Mouse (Mus musculus) lung, embryonic 14.5 days (tissue): Measurements from ENCODE around the gene Olfr1157. TPM values are rescaled to one million over a fixed set of nuclear protein-coding genes. Genes with fewer than 3 reads are reported as not detected.

Source experiments
- ATAC-seq: fragments of 200-750 bp; cut with Nextera tagmentation; 2 replicates; pipeline ENCODE4 v1.8.0; 2017; ENCODE audit warnings: mild to moderate bottlenecking, moderate TSS enrichment, moderate library complexity; ENCODE audit not compliant: insufficient read depth
- DNase-seq: peaks from one replicate; pipeline ENCODE4 v3.0.0-alpha.2; 2015
- H3K27ac ChIP-seq: fragments of 300-500 bp; sonication (generic); 2 replicates; pipeline ENCODE4 v1.5.1; 2014; ENCODE audit warnings: low read depth, mild to moderate bottlenecking, moderate library complexity
- H3K27me3 ChIP-seq: fragments of 300-500 bp; sonication (generic); 2 replicates; pipeline ENCODE4 v1.6.1; 2014; ENCODE audit warnings: low read length, control low read depth; ENCODE audit not compliant: insufficient read depth
- H3K36me3 ChIP-seq: fragments of 300-500 bp; sonication (generic); 2 replicates; pipeline ENCODE4 v1.6.1; 2014; ENCODE audit warnings: control low read depth; ENCODE audit not compliant: insufficient read depth
- H3K4me1 ChIP-seq: fragments of 300-500 bp; sonication (generic); 2 replicates; pipeline ENCODE4 v1.6.1; 2014; ENCODE audit warnings: antibody characterized with exemption, control low read depth; ENCODE audit not compliant: insufficient read depth
- H3K4me2 ChIP-seq: fragments of 300-500 bp; sonication (generic); 2 replicates; pipeline ENCODE4 v1.6.1; 2014; ENCODE audit warnings: mild to moderate bottlenecking
- H3K4me3 ChIP-seq: fragments of 300-500 bp; sonication (generic); 2 replicates; pipeline ENCODE4 v1.5.1; 2014; ENCODE audit warnings: low read depth, low read length
- H3K9ac ChIP-seq: fragments of 300-500 bp; sonication (generic); 2 replicates; pipeline ENCODE4 v1.6.1; 2014
- H3K9me3 ChIP-seq: fragments of 300-500 bp; sonication (generic); 2 replicates; pipeline ENCODE4 v1.6.1; 2016; ENCODE audit warnings: low read depth, low read length, control low read depth
- CTCF ChIP-seq: IDR thresholded peaks from 2 replicates; pipeline ENCODE4 v1.5.1; 2016; ENCODE audit warnings: antibody characterized with exemption, low read depth
- WGBS: fragments of 180-500 bp; shearing (Covaris S2); extraction: QIAGEN DNeasy Blood & Tissue Kit; methylation state at CpG from one replicate; pipeline ENCODE4 v1.1.7; 2014; 5-methylcytosine and 5-hydroxymethylcytosine counted together
- polyA plus RNA-seq: library from polyadenylated mRNA; unstranded; fragments of >200 nt; fragmentation: Nextera tagmentation; extraction: Ambion mirVana; gene quantifications from 2 replicates; pipeline ENCODE4 v1.2.1, GENCODE M21; 2014

The Olfr1157 gene
- not detected in 2 replicates for polyA plus RNA-seq

GRCm38 (mm10) chr2:87968199-87968598 is at the start of gene Olfr1157:
Gene Olfr1157 (minus strand): TSS chr2:87968299.
- no peak for DNase-seq
- no peaks in the 10 kb centered on the region for H3K27me3 ChIP-seq
- H3K9ac ChIP-seq = no peak within 1 kb of the TSS
- H3K9me3 ChIP-seq = no peaks in the 10 kb centered on the region
- H3K36me3 ChIP-seq = no peaks in the 10 kb centered on the region
- H3K4me1 ChIP-seq = no peaks in the 10 kb centered on the region
- H3K4me2 ChIP-seq = no peak within 1 kb of the TSS
- H3K4me3 ChIP-seq = no peak within 1 kb of the TSS
- H3K27ac ChIP-seq = no peak within 1 kb of the TSS
- no peak for TF ChIP-seq CTCF
- no peak for ATAC-seq
- 91% methylated on average over 4 of the region's 4 CpGs for WGBS

DNA sequence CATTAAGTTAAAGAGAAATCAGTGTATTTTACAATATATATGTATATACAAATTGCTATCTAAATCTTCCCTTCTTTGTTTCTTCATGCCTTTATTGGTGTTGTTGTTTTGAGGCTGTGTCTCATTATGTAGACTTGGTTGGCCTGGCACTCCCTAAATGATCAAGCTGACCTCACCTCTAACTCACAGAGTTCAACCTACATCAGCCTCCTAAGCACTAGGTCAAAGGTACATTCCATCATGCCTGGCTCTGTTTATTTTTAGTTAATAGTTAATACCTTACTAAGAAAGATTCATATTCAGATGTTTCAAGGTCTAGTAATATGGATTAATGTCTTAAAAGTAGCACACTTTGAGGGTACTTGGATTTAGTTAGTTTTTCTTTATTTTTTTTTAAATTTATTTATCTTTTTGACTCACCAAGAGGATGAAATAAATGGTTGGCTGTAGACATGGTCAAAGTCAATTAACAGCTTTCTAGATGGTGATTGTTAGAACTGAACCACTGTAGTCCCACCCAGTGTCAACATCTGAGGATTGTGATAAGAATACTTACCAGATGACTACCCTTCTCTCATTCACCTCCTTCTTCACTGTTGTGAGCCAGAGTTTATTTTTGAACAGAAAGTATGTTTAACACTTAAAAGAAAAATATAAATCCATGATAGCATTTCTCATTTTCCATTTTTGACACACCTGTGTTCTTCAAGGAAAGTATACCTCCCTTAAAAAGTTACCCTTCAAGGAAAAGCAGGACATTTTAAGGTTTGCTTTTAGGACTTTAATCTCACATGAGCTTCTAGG is 39.6 kb upstream of the Olfr1157 start, which contains the start of gene Olfr1160:
Gene Olfr1160, minus strand, starts transcription at position 754 of the 804 bp plus-strand sequence.
- Histone ChIP-seq H3K4me3 (no peak within 1 kb of the TSS), H3K9ac (no peak within 1 kb of the TSS), H3K9me3 (no peaks in the 10 kb centered on the region), H3K4me2 (no peak within 1 kb of the TSS), H3K27ac (no peak within 1 kb of the TSS), H3K36me3 (no peaks in the 10 kb centered on the region), H3K27me3 (no peaks in the 10 kb centered on the region), H3K4me1 (no peaks in the 10 kb centered on the region)
- TF ChIP-seq CTCF = no peak
- ATAC-seq (no peak), DNase-seq (no peak)

DNA sequence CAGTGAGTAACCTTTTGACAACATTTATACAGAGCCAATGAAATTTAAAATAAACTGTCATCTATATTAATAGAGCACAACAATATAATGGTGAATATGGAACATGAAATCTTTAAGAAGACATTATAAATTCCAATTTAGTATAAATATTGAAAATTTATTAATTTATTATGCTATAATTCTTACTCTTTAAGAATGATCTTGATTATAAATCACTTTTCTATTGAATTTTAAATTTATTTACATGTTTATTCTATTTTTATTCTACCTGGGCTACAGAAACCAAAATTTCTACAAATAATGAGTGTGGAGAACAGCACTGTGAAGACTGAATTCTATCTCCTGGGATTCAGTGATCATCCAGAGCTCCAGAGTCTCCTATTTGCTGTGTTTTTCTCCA is 21.7 kb upstream of the Olfr1157 start, which contains the start of gene Olfr1158:
Gene Olfr1158, plus strand, starts transcription at position 301 of the 400 bp plus-strand sequence.
- Histone ChIP-seq H3K9ac (no peak within 1 kb of the TSS), H3K9me3 (no peaks in the 10 kb centered on the region), H3K4me1 (no peaks in the 10 kb centered on the region), H3K36me3 (no peaks in the 10 kb centered on the region), H3K4me3 (no peak within 1 kb of the TSS), H3K4me2 (no peak within 1 kb of the TSS), H3K27me3 (no peaks in the 10 kb centered on the region), H3K27ac (no peak within 1 kb of the TSS)
- no peak for TF ChIP-seq CTCF
- DNase-seq (no peak), ATAC-seq (no peak)

- no peaks in the 10 kb centered on the region for H3K36me3 ChIP-seq
- H3K9me3 ChIP-seq = no peaks in the 10 kb centered on the region
- TF ChIP-seq CTCF = no peak
- 75% methylated on average over 3 of the region's 3 CpGs for WGBS
- H3K27me3 ChIP-seq = no peaks in the 10 kb centered on the region
- DNase-seq = no peak
- H3K4me1 ChIP-seq = no peaks in the 10 kb centered on the region
- no peak within 1 kb of the TSS for H3K4me3 ChIP-seq
- H3K4me2 ChIP-seq = no peak within 1 kb of the TSS
- no peak within 1 kb of the TSS for H3K27ac ChIP-seq
- no peak within 1 kb of the TSS for H3K9ac ChIP-seq
- ATAC-seq = no peak
Observed at GRCm38 (mm10) chr2:87974563-87974962, 6.5 kb upstream of the Olfr1157 start, which contains the start of gene Olfr74. Gene Olfr74 (minus strand): TSS chr2:87974663.

- H3K27me3 ChIP-seq = no peaks in the 10 kb centered on the region
- no peak for DNase-seq
- H3K4me3 ChIP-seq = no peak within 1 kb of the TSS
- no peak within 1 kb of the TSS for H3K4me2 ChIP-seq
- TF ChIP-seq CTCF = no peak
- H3K4me1 ChIP-seq = no peaks in the 10 kb centered on the region
- no peak within 1 kb of the TSS for H3K9ac ChIP-seq
- no peaks in the 10 kb centered on the region for H3K9me3 ChIP-seq
- no peak within 1 kb of the TSS for H3K27ac ChIP-seq
- no peaks in the 10 kb centered on the region for H3K36me3 ChIP-seq
- no peak for ATAC-seq
Observed at GRCm38 (mm10) chr2:87953000-87953399, 15.1 kb downstream of the Olfr1157 start, which contains the start of gene Olfr1156. Gene Olfr1156 (minus strand): TSS chr2:87953100.

DNA sequence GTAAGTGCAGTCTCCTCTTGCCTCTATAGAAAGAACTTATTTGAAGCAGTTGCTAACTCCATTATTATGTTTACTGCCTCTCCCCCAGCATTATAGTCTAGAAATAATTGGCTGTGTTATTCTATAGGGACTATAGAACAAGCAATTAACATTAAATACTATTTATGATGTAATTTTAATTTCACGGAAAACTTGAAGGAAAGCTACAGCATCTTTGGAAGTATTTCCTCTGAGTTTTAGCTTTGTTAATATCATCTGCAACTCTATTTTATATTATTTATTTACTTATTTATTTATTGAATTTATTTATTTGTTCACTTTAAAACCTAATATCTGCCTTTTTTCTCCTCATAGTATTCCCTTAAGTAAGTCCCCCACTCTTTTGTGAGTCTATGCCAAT is 23.1 kb downstream of the Olfr1157 start, which contains the start of gene Olfr1155:
Gene Olfr1155, minus strand, starts transcription at position 101 of the 400 bp plus-strand sequence.
- no peak within 1 kb of the TSS for H3K27ac ChIP-seq
- no peaks in the 10 kb centered on the region for H3K36me3 ChIP-seq
- no peak within 1 kb of the TSS for H3K9ac ChIP-seq
- 91% methylated on average over 1 of the region's 1 CpGs for WGBS
- no peaks in the 10 kb centered on the region for H3K27me3 ChIP-seq
- no peak for DNase-seq
- TF ChIP-seq CTCF = no peak
- H3K4me2 ChIP-seq = no peak within 1 kb of the TSS
- ATAC-seq = no peak
- H3K9me3 ChIP-seq = no peaks in the 10 kb centered on the region
- no peaks in the 10 kb centered on the region for H3K4me1 ChIP-seq
- no peak within 1 kb of the TSS for H3K4me3 ChIP-seq

Other genes starting within 250 kb of the Olfr1157 start
- gene Olfr1138, start 228.3 kb downstream of the Olfr1157 start, polyA plus RNA-seq = not detected in 2 replicates
- not detected in 2 replicates for gene Olfr1140, start 224.5 kb downstream of the Olfr1157 start, polyA plus RNA-seq
- gene Olfr1141, start 214.3 kb downstream of the Olfr1157 start, polyA plus RNA-seq = not detected in 2 replicates
- gene Olfr152, start 188.8 kb downstream of the Olfr1157 start, polyA plus RNA-seq = not detected in 2 replicates
- not detected in 2 replicates for gene Olfr1143, start 167.7 kb downstream of the Olfr1157 start, polyA plus RNA-seq
- not detected in 2 replicates for gene Olfr1145, start 158.5 kb downstream of the Olfr1157 start, polyA plus RNA-seq
- gene Olfr1148, start 137.8 kb downstream of the Olfr1157 start, polyA plus RNA-seq = not detected in 2 replicates
- not detected in 2 replicates for gene Olfr1150-ps1, start 124.3 kb downstream of the Olfr1157 start, polyA plus RNA-seq
- not detected in 2 replicates for gene Olfr1151, start 112.4 kb downstream of the Olfr1157 start, polyA plus RNA-seq
- gene Olfr1152, start 101.8 kb downstream of the Olfr1157 start, polyA plus RNA-seq = not detected in 2 replicates
- not detected in 2 replicates for gene Olfr1153, start 73.3 kb downstream of the Olfr1157 start, polyA plus RNA-seq
- gene Olfr1154, start 63.1 kb downstream of the Olfr1157 start, polyA plus RNA-seq = not detected in 2 replicates
- not detected in 2 replicates for gene Olfr1155, start 23.2 kb downstream of the Olfr1157 start, polyA plus RNA-seq
- gene Olfr1156, start 15.2 kb downstream of the Olfr1157 start, polyA plus RNA-seq = not detected in 2 replicates
- gene Olfr74, start 6.4 kb upstream of the Olfr1157 start, polyA plus RNA-seq = not detected in 2 replicates
- gene Olfr1158, start 21.8 kb upstream of the Olfr1157 start, polyA plus RNA-seq = not detected in 2 replicates
- gene Olfr1160, start 40.0 kb upstream of the Olfr1157 start, polyA plus RNA-seq = not detected in 2 replicates
- gene Olfr1161, start 54.5 kb upstream of the Olfr1157 start, polyA plus RNA-seq = not detected in 2 replicates
- gene Olfr73, start 69.4 kb upstream of the Olfr1157 start, polyA plus RNA-seq = not detected in 2 replicates
- not detected in 2 replicates for gene Olfr1162, start 82.8 kb upstream of the Olfr1157 start, polyA plus RNA-seq
- not detected in 2 replicates for gene Olfr1163, start 103.5 kb upstream of the Olfr1157 start, polyA plus RNA-seq
- not detected in 2 replicates for gene Olfr1164, start 125.7 kb upstream of the Olfr1157 start, polyA plus RNA-seq
- gene Olfr1166, start 160.0 kb upstream of the Olfr1157 start, polyA plus RNA-seq = not detected in 2 replicates
- gene Olfr1167, start 186.9 kb upstream of the Olfr1157 start, polyA plus RNA-seq = not detected in 2 replicates
- gene Olfr1168, start 213.6 kb upstream of the Olfr1157 start, polyA plus RNA-seq = not detected in 2 replicates